Mouse (Mus musculus): ENCODE data around the gene Stk32b.

The Stk32b gene

DNA sequence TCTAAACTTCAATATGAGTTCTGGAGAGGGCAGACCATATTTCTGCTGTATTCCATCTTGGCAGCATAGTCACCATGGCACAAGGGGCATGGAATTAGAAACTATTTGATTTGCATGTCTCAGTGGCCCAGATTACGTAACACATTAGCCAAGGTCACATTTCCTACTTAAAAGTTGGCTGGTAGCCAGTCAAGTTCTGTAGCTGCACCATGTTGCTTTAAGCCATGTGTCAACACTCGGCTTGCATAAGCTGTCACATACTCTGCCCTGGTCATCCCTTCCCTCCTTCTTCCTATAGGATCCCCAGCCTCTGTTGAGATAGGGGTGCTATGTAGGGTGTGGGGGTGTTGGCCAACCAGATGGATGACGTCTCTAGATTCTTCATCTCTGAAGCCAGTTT, 196.5 kb downstream of the Stk32b start:
- no peak for DNase-seq (ENCODE audit: low spot score in 2 of 2)

DNA sequence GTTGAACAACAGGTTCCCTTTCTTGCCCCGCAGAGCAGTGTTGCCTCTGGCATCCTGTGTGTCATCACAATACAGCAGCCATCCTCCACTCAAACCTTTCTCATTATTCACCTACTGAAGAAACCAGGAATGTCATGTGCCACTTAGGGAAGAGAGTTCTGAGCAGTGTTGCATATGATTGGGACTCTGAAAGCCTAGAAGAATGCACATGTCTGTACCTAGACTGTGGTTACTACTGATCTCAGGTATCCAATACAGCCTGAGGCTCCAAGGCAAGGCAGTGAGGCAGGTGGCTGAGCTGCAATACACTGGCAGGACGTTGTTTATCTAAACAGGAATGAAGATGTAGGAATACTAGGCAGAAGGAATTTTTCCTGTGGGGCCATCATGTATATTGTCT, 204.5 kb downstream of the Stk32b start:
- no peak for DNase-seq (ENCODE audit: low spot score in 2 of 2)

DNA sequence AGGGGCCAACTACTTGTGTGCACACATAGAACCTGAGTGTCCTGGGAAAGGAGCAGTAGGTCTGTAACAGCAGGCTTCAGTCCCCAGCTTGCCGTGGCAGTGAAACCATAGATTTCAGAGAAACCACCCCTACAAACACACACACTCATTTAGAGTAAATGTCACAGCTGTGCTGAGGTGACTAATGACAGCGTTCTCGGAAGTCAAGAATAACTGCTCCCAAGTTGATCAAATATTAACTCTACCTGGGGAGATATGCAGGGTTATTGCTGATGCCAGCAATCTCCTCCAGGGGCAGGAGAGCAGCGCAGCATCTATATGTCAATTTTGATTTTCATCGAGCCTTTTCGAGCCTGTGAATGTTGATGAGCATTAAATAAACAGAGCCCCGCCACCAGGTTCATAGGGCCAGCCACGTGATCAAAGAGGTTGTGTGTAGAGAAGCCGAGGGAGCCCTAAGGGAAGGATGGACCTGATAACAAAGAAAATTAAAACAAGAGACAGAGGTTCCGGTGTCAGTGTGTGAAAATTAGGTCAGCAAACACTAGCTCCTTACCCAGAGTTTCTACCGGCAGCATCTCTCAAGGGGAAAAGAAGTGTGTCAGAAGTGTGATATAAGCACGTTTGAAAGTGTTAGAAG, 210.0 kb downstream of the Stk32b start:
- DNase-seq (ENCODE audit: low spot score in 2 of 2), result no peak

DNA sequence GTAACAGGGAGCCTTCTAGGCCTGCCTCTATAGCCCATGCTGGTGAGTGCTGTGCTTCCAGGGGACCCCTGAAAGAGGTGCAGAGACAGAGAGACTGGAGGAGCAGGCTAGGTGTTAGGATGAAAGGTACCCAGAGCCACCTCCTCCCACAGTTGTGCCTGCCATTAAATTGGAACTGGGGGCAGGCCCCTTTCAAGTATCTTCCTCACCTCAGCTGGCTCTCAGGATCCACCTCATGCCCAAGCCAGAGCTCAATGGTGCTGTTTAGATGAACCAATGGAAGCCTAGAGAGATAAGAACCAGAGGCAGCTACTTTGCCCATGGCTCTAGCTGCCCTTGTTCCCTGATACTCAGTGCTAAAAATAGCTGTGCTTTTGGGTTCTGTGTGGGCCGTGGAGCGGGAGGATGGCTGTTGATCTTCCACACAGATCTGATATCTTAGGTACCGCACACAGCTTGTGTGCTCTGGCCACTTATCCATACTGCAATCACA, 221.9 kb downstream of the Stk32b start:
- no peak for DNase-seq (ENCODE audit: low spot score in 2 of 2)

DNA sequence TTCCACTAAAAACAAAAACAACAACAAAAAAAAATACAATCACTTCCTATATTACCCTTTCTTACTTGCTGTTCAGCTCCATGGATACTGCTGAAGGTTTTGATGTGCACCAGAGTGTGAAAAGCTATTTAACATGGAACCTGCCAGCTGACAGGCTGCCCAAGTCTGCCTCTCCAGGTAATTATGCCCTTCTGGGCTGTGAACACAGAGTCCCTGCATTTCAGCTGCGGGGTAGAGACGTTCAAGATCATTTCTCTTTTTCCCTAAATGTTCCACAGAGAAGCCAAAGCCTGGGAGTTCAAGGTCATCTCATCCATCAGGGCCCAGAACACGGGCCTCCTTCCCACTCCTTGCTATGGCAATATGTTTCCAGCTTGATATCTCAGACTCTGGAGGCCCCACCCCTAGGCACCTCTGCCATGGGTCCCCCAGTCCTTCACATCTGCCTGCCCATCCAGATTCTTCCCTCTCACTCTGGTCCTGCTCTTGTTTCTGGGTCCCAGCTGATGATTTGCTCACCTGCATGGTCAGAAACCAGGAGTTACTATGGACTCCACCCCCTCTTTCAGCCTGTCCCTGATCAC, 244.9 kb downstream of the Stk32b start:
- DNase-seq (ENCODE audit: low spot score in 2 of 2), result no peak

DNA sequence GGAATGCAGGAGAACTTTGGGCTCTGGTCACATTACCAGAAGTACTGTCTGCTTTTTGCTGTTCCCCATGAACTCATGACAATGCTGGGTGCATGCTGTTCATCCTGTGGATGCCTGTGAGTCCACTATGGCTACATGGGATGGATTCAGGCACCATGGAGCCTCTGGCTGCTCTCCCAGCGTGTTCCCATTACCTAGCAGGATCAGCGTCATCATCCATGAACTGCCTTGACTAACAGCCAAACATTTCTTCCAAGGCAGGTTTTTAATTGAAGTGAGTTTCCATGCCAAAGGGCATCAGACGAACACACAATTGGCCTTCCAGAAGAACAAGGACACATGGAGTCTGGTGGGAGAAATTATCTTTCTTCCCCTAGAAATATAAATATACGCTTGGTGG, 245.4 kb downstream of the Stk32b start:
- no peak for DNase-seq (ENCODE audit: low spot score in 2 of 2)

DNA sequence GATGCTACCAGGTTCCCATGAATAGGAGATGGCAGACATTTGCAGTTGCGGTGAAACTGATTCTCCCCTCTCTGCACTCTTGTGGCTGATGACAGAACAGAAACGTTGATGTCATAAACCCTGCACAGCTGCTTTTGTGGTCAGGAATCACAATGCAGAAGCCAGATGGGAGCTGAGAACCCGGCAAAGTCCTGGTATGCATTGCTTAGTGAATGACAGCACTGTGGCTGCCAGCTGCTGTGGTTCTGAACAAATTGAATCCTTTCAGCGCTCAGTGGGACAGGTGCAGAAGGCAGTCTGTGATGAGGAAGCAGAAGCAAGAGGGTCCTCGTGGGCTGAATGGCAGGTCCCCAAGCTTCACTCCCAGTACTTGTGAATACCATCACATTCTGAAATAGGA, 247.9 kb downstream of the Stk32b start:
- DNase-seq (ENCODE audit: low spot score in 2 of 2), result no peak

DNA sequence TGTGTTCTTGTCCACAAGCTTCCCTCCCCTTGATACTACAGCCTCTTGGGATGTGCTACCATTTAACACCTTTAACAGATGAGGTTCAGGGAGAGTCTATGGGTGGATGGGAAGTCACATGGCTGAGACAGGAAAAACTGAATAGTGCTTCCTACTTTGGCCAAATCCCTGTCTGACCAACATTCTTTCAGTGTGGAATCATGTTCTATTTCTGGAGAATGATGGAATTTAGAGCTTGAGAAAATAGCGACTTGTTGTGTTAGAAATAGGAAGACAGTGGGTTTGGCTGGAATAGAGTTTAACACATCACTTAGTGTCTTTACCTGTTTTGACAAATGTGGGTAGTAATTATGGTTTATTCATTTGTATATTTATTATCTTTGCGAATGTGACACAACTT, 249.3 kb downstream of the Stk32b start:
- DNase-seq (ENCODE audit: low spot score in 2 of 2), result no peak

DNA sequence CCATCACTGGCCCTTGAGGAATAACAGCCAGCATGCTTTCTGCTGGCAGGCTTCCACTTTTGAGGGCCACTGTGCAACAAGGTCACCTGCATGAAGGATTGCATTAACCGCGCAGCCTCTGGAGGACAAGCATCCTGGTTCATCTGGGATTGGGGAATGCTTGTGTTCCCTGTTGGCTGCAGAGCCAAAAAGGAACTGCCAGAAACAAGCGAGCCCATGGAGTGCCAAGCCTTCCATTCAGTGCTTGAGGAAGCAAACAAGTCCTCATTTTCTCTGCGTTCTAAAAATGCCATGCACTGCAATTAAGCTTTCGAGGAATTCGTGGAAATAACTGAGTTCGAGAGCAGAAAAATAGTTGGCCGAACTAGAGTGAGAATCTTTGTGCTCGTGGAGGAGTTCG, 251.5 kb downstream of the Stk32b start:
- DNase-seq (ENCODE audit: low spot score in 2 of 2), result no peak

DNA sequence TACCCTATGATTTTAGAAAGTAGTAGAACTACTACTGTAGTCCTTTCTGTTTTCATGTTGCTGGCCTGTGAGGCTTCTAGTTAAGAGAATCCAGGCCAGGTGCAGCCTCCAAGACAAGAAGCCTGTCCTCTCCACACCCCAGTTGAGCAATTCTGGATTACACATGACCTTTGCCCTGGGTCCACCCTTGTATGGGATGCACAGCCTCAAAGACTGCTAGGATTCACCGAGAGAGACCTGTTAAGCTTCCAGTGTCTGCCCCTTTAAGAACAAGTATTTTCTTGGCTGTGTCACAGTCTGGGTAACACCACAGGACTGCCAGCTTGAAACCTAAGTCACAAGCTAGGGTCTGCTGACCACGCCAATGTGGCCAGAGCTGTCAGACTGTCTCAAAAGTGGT, 258.7 kb downstream of the Stk32b start:
- DNase-seq (ENCODE audit: low spot score in 2 of 2), result no peak

DNA sequence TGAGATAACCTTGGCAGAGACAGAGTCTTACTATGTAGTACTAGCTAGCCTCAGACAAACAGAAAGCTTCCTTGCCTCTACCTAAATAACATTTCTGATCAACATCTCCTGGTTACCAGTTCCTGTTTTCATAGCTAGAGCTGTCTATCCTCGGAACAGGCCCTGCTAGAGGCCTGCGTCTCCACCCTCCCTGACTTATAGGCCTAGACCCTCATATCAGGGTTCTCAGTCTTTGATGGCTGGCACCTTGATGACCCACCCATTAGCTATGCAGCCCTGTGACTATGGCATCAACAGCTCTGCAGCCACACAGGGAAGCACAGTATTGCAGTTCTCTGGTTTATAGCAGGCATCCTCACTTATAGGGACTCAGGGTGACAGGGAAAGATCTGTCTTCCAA, 259.1 kb downstream of the Stk32b start:
- no peak for DNase-seq (ENCODE audit: low spot score in 2 of 2)

DNA sequence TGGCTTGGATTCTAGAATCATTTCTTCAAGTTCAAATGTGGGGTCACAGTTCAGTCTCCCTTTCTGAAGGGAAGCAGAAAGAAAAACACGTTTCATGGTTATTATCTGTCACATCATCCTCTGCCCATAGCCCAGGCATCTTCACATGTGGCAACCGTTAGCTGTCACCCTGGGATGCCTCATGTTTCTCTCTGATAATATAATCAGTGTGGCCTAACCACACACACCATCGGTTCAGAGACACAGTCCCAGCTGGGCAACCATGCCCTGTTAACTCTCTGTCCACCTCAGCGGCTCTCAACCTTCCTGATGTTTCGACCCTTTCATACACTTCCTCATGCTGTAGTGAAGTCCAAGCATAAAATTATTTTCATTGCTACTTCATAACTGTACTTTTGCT, 259.8 kb downstream of the Stk32b start:
- no peak for DNase-seq (ENCODE audit: low spot score in 2 of 2)

DNA sequence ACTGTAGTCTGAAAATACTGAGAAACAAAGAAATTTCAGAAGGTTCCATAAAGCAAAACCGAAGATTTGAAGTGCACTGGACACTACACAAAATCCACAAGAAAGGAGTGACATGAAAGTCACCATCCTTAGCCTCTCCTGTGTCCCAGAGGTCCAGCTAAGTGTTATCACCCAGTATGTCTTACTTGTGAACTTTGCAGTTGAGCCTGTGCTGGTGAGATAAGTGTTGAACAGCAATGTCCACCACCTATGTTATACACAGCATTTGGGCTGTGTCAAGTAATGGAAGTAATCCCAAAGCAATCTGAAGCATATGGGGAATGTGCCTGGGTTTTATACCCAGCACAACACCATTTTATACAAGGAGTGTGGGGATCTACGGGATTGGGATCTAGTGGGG, 260.4 kb downstream of the Stk32b start:
- DNase-seq (ENCODE audit: low spot score in 2 of 2), result no peak

DNA sequence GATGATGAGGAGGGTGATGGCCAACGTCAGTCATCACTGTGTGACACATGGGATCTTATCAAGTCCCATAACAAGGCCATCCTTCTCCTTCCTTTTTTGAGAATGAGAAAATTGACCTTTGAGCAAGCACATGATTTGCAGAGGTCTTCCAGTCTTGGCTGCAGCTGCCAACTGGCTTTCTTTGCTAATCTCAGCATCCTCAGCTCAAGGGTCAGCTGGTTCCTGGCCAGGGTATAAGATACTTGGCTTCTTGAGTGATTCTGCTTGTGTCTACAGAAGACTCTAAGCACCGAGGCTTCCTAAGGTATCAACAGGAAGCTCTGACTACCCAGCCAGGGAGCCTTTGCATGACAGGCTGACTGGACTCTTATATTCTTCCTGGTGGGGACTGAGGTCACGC, 269.4 kb downstream of the Stk32b start:
- DNase-seq (ENCODE audit: low spot score in 2 of 2), result no peak

DNA sequence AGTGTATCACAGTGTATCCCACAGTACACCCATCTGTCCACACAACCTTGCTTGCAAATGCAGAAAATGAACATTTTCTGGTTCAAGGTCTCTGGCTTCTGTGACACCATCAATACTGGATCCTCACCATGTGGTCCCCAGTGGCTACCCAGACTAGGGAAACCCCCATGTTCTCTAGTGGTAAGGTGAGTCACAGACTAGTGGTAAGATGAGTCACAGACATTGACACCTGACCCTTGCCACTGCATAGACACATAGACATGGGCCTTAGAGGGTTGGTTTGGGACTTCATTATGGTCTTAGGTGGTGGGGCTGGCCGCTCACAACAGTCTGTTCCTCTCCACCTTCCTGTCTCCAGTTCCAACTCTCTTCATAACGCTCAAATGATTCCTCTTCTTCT, 274.2 kb downstream of the Stk32b start:
- no peak for DNase-seq (ENCODE audit: low spot score in 2 of 2)

DNA sequence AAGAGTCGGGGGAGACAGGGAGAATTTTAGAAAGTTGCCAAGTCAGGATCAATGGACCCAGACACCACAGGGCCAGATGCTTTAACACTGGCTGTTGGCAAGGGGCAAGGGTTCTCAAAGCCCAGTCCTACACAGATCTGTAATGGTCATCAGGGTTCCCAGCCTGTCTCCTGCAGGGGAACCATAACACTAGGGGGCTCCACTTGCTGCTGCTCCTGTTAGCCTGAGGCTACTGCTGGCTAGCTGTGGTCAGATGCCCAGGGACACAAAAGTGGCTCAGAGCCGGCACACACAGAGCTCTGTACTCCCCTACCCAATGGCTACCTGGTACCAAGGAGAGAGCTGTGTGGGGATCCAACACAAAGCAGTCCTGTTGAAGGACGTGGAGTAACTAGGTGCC, 281.6 kb downstream of the Stk32b start:
- DNase-seq (ENCODE audit: low spot score in 2 of 2), result no peak

DNA sequence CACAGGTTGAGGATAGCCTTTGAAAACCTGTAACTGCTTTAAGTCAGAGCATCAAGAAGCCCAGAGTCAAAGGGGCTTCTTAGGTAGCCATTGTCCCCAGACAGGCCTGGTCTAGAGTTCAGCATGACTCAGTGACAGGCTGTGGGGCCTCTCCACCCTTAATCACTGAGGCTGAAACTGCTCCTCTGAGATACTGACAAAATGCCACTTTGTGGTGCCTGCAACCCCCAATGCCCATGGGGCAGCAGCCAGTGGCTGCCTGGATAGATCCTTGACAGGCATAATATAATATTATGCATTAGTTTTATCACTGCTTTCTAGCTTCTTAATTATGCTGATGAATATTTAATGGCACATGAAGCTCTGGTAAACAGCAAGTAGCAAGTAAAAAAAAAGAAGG, 289.8 kb downstream of the Stk32b start:
- no peak for DNase-seq (ENCODE audit: low spot score in 2 of 2)

DNA sequence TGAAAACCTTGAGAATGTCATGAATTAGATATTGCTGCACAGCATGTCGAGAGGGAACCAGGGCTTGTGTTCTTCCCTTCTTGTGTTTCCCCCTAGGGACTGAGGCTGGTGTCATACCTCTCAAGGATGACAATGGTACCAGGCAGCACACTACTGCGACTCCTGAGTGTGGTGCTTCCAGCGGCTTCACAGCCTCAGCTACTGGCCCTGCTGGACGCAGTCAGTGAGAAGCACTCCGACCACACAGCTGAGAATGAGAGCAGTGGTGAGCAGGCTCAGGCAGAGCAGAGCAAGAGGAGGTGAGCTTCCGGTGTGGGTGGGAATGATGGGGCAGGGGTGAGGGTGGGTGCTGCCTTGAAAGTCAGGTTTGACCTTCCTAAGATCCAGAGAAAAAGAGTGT, 297.9 kb downstream of the Stk32b start:
- no peak for DNase-seq (ENCODE audit: low spot score in 2 of 2)

All from spleen, postnatal 14 days (tissue).